Mouse (Mus musculus): ENCODE measurements around the gene Tmem79.
"Not testable (repeated sequence)": the region's sequence is repeated elsewhere in the genome, so short reads cannot be mapped to it uniquely, and the experiment has no call there.

Gene Tmem79

DNA sequence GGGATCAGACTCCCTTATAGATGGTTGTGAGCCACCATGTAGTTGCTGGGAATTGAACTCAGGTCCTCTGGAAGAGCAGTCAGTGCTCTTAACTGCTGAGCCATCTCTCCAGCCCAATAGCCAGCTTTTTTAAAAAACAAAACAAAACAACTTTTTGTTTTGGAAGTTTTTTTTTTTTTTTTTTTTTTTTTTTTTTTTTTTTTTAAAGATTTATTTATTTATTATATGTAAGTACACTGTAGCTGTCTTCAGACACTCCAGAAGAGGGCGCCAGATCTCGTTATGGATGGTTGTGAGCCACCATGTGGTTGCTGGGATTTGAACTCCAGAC, 50.4 kb downstream of the Tmem79 start:
- not testable (repeated sequence) for DNase-seq (ENCODE audit: low read depth, low spot score)

DNA sequence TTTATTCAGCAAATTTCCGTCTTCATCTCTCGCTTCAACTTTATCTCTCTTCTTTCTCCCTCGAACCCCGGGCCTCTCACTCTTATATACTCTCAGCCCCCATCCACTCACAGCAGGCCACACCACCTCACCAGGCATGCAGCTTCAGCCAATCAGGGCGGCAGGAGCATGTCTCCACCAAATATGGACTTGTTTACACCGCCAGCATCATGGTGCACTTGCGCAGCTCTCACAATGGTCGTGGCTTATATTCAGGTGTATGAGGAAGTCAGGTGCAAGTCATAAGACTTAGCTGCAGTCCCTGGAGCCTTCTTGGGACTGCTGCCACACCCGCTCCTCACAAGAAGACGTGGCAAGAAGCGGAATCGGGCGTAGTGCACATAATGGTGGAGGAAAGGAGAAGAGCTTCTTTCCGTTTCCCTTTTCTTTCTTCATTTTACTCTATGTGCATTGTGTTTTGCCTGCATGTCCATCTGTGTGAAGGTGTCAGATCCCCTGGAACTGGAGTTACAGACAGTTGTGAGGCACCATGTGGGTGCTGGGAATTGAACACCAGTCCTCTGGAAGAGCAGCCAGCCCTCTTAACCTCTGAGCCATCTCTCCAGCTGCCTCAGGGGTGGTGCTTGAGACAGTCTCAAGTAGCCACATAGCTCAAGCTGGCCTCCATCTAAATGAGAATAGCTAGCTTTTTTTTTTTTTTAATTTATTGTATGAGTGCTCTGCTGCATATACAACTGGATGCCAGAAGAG, 51.0 kb downstream of the Tmem79 start:
- DNase-seq (ENCODE audit: low read depth, low spot score): not testable (repeated sequence)

DNA sequence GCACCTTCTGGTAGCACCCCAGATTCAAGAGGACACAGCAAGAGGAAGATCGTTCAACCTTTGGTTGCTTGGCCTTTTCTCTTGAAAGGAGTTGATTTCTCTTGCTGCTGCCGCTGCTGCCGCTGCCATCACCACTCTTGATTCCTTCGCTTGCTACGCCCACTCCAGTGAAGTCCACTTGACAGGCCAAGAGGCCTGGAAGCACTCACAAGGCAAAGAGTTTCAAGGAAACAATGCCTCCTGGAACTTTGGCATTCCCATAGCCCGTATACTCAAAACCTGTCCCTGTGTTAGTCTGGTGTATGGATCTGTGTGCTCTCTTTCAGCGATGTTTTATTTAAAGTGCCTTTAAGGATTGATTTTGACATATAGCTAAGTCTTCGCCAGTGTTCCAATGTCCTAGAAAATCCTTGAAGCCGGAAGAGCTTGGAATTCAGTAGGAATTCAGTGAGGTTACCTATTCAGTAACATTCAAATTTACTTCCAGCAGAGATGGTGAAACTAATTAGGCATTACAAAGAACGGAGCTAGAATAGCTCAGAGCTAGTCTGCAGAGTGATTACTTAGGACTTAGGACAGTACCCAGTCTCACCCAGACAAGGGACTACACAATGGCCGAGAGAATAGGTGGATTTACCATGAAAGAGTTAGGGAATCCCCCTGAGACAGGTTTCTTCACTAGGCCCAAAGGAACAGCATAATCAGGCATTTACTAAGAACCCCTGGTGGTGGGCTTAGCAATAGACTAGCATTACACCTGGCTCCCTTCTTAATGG, 54.6 kb downstream of the Tmem79 start:
- not testable (repeated sequence) for DNase-seq (ENCODE audit: low read depth, low spot score)

- DNase-seq (ENCODE audit: low read depth, low spot score): no peak
Measured at GRCm38 (mm10) chr3:88280035-88280434, 55.9 kb downstream of the Tmem79 start.
